Mouse (Mus musculus) layer of hippocampus, adult 18-20 months (tissue): ENCODE results near the gene Sergef. TPM values are rescaled to one million over a fixed set of nuclear protein-coding genes. Genes with fewer than 3 reads are reported as not detected.

ENCODE experiments used
- total RNA-seq, 2 experiments: library from RNA; stranded (reverse); gene quantifications; 2 replicates each; pipeline ENCODE4 v1.2.3; 2021

The Sergef gene
- total RNA-seq, 2 experiments from 2014 or later = 47.9 to 50.8 TPM

Other genes with a start within 250 kb of the Sergef start
- gene Kcnc1, start 243.3 kb downstream of the Sergef start, total RNA-seq = 100 to 1,000 TPM; 117 to 118 TPM
- under 1 TPM in 1 of 2 experiments, not detected in 1; 0.23 TPM for gene Tph1, start 32.7 kb upstream of the Sergef start, total RNA-seq
- 10 to 100 TPM; 10.1 to 10.6 TPM for gene Saal1, start 70.9 kb upstream of the Sergef start, total RNA-seq
- gene Saa3, start 75.9 kb upstream of the Sergef start, total RNA-seq = not detected
- not detected for gene Saa4, start 92.8 kb upstream of the Sergef start, total RNA-seq
- gene Saa1, start 103.2 kb upstream of the Sergef start, total RNA-seq = not detected
- gene Saa2, start 112.0 kb upstream of the Sergef start, total RNA-seq = not detected
- gene Hps5, start 156.3 kb upstream of the Sergef start, total RNA-seq = 10 to 100 TPM; 14.4 to 15.1 TPM
- gene Gtf2h1, start 156.3 kb upstream of the Sergef start, total RNA-seq = 10 to 100 TPM; 39.7 to 41.8 TPM
- 100 to 1,000 TPM; 296 to 308 TPM for gene Ldha, start 201.7 kb upstream of the Sergef start, total RNA-seq
- gene Ldhc, start 221.4 kb upstream of the Sergef start, total RNA-seq = not detected